Mouse (Mus musculus): ENCODE measurements around the gene Olfr298. TPM values are rescaled to one million over a fixed set of nuclear protein-coding genes. Genes with fewer than 3 reads are reported as not detected.

Olfr298 gene
- polyA plus RNA-seq (2012), result not detected in 2 replicates

- no peak within 1 kb of the TSS for H3K4me3 ChIP-seq (replicated peaks)
- no peaks in the 10 kb centered on the region for H3K4me1 ChIP-seq (ENCODE audit: control insufficient read depth)
- H3K27me3 ChIP-seq (ENCODE audit: control insufficient read depth), result no peaks in the 10 kb centered on the region
- H3K36me3 ChIP-seq (ENCODE audit: control insufficient read depth), result no peaks in the 10 kb centered on the region
- no peak for TF ChIP-seq TAL1 (IDR thresholded peaks at IDR 0.05; ENCODE audit: low read length)
- no peak for TF ChIP-seq GATA1 (IDR thresholded peaks at IDR 0.05; ENCODE audit: low read length)
- no peaks in the 10 kb centered on the region for H3K9me3 ChIP-seq (ENCODE audit: control insufficient read depth, low read length)
Measured at GRCm38 (mm10) chr7:86492384-86492783, at the start of gene Olfr298. TSS of gene Olfr298 (minus strand) at chr7:86492484.

- H3K9me3 ChIP-seq (ENCODE audit: control insufficient read depth, low read length), result no peaks in the 10 kb centered on the region
- TF ChIP-seq TAL1 (IDR thresholded peaks at IDR 0.05; ENCODE audit: low read length), result no peak
- no peak for TF ChIP-seq GATA1 (IDR thresholded peaks at IDR 0.05; ENCODE audit: low read length)
- H3K27me3 ChIP-seq (ENCODE audit: control insufficient read depth), result no peaks in the 10 kb centered on the region
- H3K4me3 ChIP-seq (replicated peaks), result no peak within 1 kb of the TSS
- H3K4me1 ChIP-seq (ENCODE audit: control insufficient read depth), result no peaks in the 10 kb centered on the region
- no peaks in the 10 kb centered on the region for H3K36me3 ChIP-seq (ENCODE audit: control insufficient read depth)
Measured at GRCm38 (mm10) chr7:86519668-86520067, 27.4 kb upstream of the Olfr298 start, which contains the start of gene Olfr297. TSS of gene Olfr297 (plus strand) at chr7:86519968.

GRCm38 (mm10) chr7:86459621-86460020 lies 32.7 kb downstream of the Olfr298 start, which contains the start of gene Olfr299:
TSS of gene Olfr299 (plus strand) at chr7:86459921.
- H3K27me3 ChIP-seq (ENCODE audit: control insufficient read depth), result no peaks in the 10 kb centered on the region
- TF ChIP-seq TAL1 (IDR thresholded peaks at IDR 0.05; ENCODE audit: low read length) (no peak), GATA1 (IDR thresholded peaks at IDR 0.05; ENCODE audit: low read length) (no peak)
- H3K4me3 ChIP-seq (replicated peaks), result no peak within 1 kb of the TSS
- no peaks in the 10 kb centered on the region for H3K36me3 ChIP-seq (ENCODE audit: control insufficient read depth)
- H3K4me1 ChIP-seq (ENCODE audit: control insufficient read depth), result no peaks in the 10 kb centered on the region
- no peaks in the 10 kb centered on the region for H3K9me3 ChIP-seq (ENCODE audit: control insufficient read depth, low read length)

Other genes starting within 250 kb of the Olfr298 start
- gene Vmn2r76, start 246.2 kb downstream of the Olfr298 start, polyA plus RNA-seq (2012), result 0.01 TPM in 1 of 2 replicates, not detected in the other
- gene Olfr310, start 215.3 kb downstream of the Olfr298 start, polyA plus RNA-seq (2012), result not detected in 2 replicates
- gene Olfr309, start 178.8 kb downstream of the Olfr298 start, polyA plus RNA-seq (2012), result not detected in 2 replicates
- gene Olfr308, start 166.9 kb downstream of the Olfr298 start, polyA plus RNA-seq (2012), result not detected in 2 replicates
- 0.08 TPM in 1 of 2 replicates, not detected in the other for gene Olfr307, start 154.9 kb downstream of the Olfr298 start, polyA plus RNA-seq (2012)
- gene Olfr305, start 125.6 kb downstream of the Olfr298 start, polyA plus RNA-seq (2012), result not detected in 2 replicates
- not detected in 2 replicates for gene Olfr304, start 105.8 kb downstream of the Olfr298 start, polyA plus RNA-seq (2012)
- 0.01 TPM in 1 of 2 replicates, not detected in the other for gene Olfr303, start 94.7 kb downstream of the Olfr298 start, polyA plus RNA-seq (2012)
- not detected in 2 replicates for gene Olfr301, start 88.6 kb downstream of the Olfr298 start, polyA plus RNA-seq (2012)
- not detected in 2 replicates for gene Olfr299, start 32.6 kb downstream of the Olfr298 start, polyA plus RNA-seq (2012)
- gene Olfr297, start 27.5 kb upstream of the Olfr298 start, polyA plus RNA-seq (2012), result not detected in 2 replicates
- gene Olfr295, start 91.4 kb upstream of the Olfr298 start, polyA plus RNA-seq (2012), result not detected in 2 replicates
- not detected in 2 replicates for gene Olfr294, start 124.2 kb upstream of the Olfr298 start, polyA plus RNA-seq (2012)
- gene Olfr293, start 156.6 kb upstream of the Olfr298 start, polyA plus RNA-seq (2012), result not detected in 2 replicates
- gene Olfr292, start 195.8 kb upstream of the Olfr298 start, polyA plus RNA-seq (2012), result 0.01 TPM in 1 of 2 replicates, not detected in the other